Mouse (Mus musculus) midbrain, embryonic 12.5 days (tissue): ENCODE measurements around the gene Col8a2. TPM values are rescaled to one million over a fixed set of nuclear protein-coding genes. Genes with fewer than 3 reads are reported as not detected.

Experiments
- ATAC-seq: fragments of 200-750 bp; cut with Nextera tagmentation; 2 replicates; pipeline ENCODE4 v1.8.0; 2017; ENCODE audit warnings: low read depth, moderate TSS enrichment, moderate library complexity; ENCODE audit not compliant: low FRiP score
- H3K27ac ChIP-seq: fragments of 300-500 bp; sonication (generic); replicated peaks from 2 replicates; pipeline ENCODE4 v1.5.1; 2016; ENCODE audit warnings: mild to moderate bottlenecking
- H3K27me3 ChIP-seq: fragments of 300-500 bp; sonication (generic); 2 replicates; pipeline ENCODE4 v1.6.1; 2016; ENCODE audit warnings: mild to moderate bottlenecking
- H3K36me3 ChIP-seq: fragments of 300-500 bp; sonication (generic); 2 replicates; pipeline ENCODE4 v1.6.1; 2016
- H3K4me1 ChIP-seq: fragments of 300-500 bp; sonication (generic); 2 replicates; pipeline ENCODE4 v1.6.1; 2016
- H3K4me2 ChIP-seq: fragments of 300-500 bp; sonication (generic); replicated peaks from 2 replicates; pipeline ENCODE4 v1.6.1; 2016; ENCODE audit warnings: mild to moderate bottlenecking, moderate library complexity
- H3K4me3 ChIP-seq: fragments of 300-500 bp; sonication (generic); 2 replicates; pipeline ENCODE4 v1.5.1; 2016; ENCODE audit warnings: mild to moderate bottlenecking
- H3K9ac ChIP-seq: fragments of 300-500 bp; sonication (generic); replicated peaks from 2 replicates; pipeline ENCODE4 v1.6.1; 2016; ENCODE audit warnings: mild to moderate bottlenecking, moderate library complexity
- H3K9me3 ChIP-seq: fragments of 300-500 bp; sonication (generic); 2 replicates; pipeline ENCODE4 v1.6.1; 2016; ENCODE audit warnings: mild to moderate bottlenecking
- WGBS: fragments of 180-500 bp; shearing (Covaris S2); methylation state at CpG from one replicate; pipeline ENCODE4 v1.1.7; 2016; 5-methylcytosine and 5-hydroxymethylcytosine counted together
- polyA plus RNA-seq: library from polyadenylated mRNA; unstranded; fragments of >200 nt; fragmentation: Nextera tagmentation; extraction: Ambion mirVana; gene quantifications from 2 replicates; pipeline ENCODE4 v1.2.1, GENCODE M21; 2016

Gene Col8a2
- 21.7 and 41.3 TPM in 2 replicates for polyA plus RNA-seq

- Histone ChIP-seq H3K27me3 (peaks cover 73% of the 10 kb centered on the region), H3K4me2 (peak within 1 kb of the TSS; percentile 52), H3K36me3 (no peaks in the 10 kb centered on the region), H3K9ac (no peak within 1 kb of the TSS; the same call in 1 of the 2 replicates), H3K9me3 (no peaks in the 10 kb centered on the region), H3K4me3 (peak within 1 kb of the TSS; percentile 39), H3K27ac (no peak within 1 kb of the TSS; the same call in 1 of the 2 replicates), H3K4me1 (peaks cover 6% of the 10 kb centered on the region; the same call in 1 of the 2 replicates)
- WGBS: 3% methylated on average over 34 of the region's 42 CpGs
- no peak for ATAC-seq
These were observed at the start of gene Col8a2 for GRCm38 (mm10) chr4:126286492-126286891. Col8a2 (plus strand) TSS chr4:126286793.

- Histone ChIP-seq H3K36me3 (peaks cover 95% of the 10 kb centered on the region), H3K27ac (0 out of 2 replicates have a peak overlapping the region, but pooled peaks have one; percentile 10)
- ATAC-seq: no peak
These were observed 48.8 kb upstream of the Col8a2 start for GRCm38 (mm10) chr4:126237721-126238242.

GRCm38 (mm10) chr4:126239862-126240475 is 46.6 kb upstream of the Col8a2 start:
- WGBS: 92% methylated on average over 13 of the region's 13 CpGs
- Histone ChIP-seq H3K36me3 (peaks cover 77% of the 10 kb centered on the region), H3K9ac (no peak overlapping the region), H3K27me3 (no peaks in the 10 kb centered on the region), H3K4me1 (peaks cover 6% of the 10 kb centered on the region; the same call in 1 of the 2 replicates), H3K27ac (no peak overlapping the region), H3K4me2 (no peak overlapping the region), H3K4me3 (no peak overlapping the region), H3K9me3 (no peaks in the 10 kb centered on the region)
- ATAC-seq: no peak

More at GRCm38 (mm10) chr4:126237721-126238242, 48.8 kb upstream of the Col8a2 start:
- Histone ChIP-seq H3K4me1 (peaks cover 6% of the 10 kb centered on the region; the same call in 1 of the 2 replicates), H3K9ac (no peak overlapping the region), H3K9me3 (no peaks in the 10 kb centered on the region), H3K27me3 (no peaks in the 10 kb centered on the region), H3K4me2 (no peak overlapping the region), H3K4me3 (no peak overlapping the region)
- WGBS: 65% methylated on average over 5 of the region's 5 CpGs

- peaks cover 9% of the 10 kb centered on the region; the same call in 1 of the 2 replicates for H3K4me1 ChIP-seq
- H3K4me2 ChIP-seq: no peak overlapping the region
- H3K9me3 ChIP-seq: no peaks in the 10 kb centered on the region
- no peak overlapping the region for H3K4me3 ChIP-seq
- H3K9ac ChIP-seq: no peak overlapping the region
- no peak overlapping the region for H3K27ac ChIP-seq
- 69% methylated on average over 9 of the region's 9 CpGs for WGBS
- peaks cover 66% of the 10 kb centered on the region for H3K36me3 ChIP-seq
- ATAC-seq: no peak
- H3K27me3 ChIP-seq: no peaks in the 10 kb centered on the region
These were observed 44.6 kb upstream of the Col8a2 start for GRCm38 (mm10) chr4:126241956-126242355.

- H3K9ac ChIP-seq: no peak overlapping the region
- ATAC-seq: no peak
- no peak overlapping the region for H3K27ac ChIP-seq
- H3K27me3 ChIP-seq: no peaks in the 10 kb centered on the region
- no peak overlapping the region for H3K4me3 ChIP-seq
- no peaks in the 10 kb centered on the region for H3K9me3 ChIP-seq
- 96% methylated on average over 6 of the region's 6 CpGs for WGBS
- H3K36me3 ChIP-seq: peaks cover 61% of the 10 kb centered on the region
- peaks cover 14% of the 10 kb centered on the region; the same call in 1 of the 2 replicates for H3K4me1 ChIP-seq
- no peak overlapping the region for H3K4me2 ChIP-seq
These were observed 44.1 kb upstream of the Col8a2 start for GRCm38 (mm10) chr4:126242510-126242909.

GRCm38 (mm10) chr4:126246202-126246889 is 40.2 kb upstream of the Col8a2 start:
- Histone ChIP-seq H3K9me3 (no peaks in the 10 kb centered on the region), H3K27ac (no peak overlapping the region), H3K36me3 (peaks cover 23% of the 10 kb centered on the region), H3K4me3 (no peak overlapping the region), H3K9ac (no peak overlapping the region), H3K4me2 (no peak overlapping the region), H3K27me3 (no peaks in the 10 kb centered on the region), H3K4me1 (peaks cover 43% of the 10 kb centered on the region)
- no peak for ATAC-seq
- 82% methylated on average over 13 of the region's 13 CpGs for WGBS

GRCm38 (mm10) chr4:126248261-126248868 is 38.2 kb upstream of the Col8a2 start:
- peak; percentile 62; the same call in 1 of the 2 replicates for ATAC-seq
- no peaks in the 10 kb centered on the region for H3K27me3 ChIP-seq
- H3K36me3 ChIP-seq: peaks cover 18% of the 10 kb centered on the region; the same call in 1 of the 2 replicates
- 12% methylated on average over 11 of the region's 11 CpGs for WGBS
- H3K4me1 ChIP-seq: peaks cover 64% of the 10 kb centered on the region
- peak overlapping the region; percentile 17; the same call in 1 of the 2 replicates for H3K9ac ChIP-seq
- H3K4me3 ChIP-seq: peak overlapping the region; percentile 6; the same call in 1 of the 2 replicates
- H3K4me2 ChIP-seq: peak overlapping the region; percentile 18
- H3K9me3 ChIP-seq: no peaks in the 10 kb centered on the region
- H3K27ac ChIP-seq: peak overlapping the region; percentile 76

GRCm38 (mm10) chr4:126250659-126251058 is 35.9 kb upstream of the Col8a2 start:
- Histone ChIP-seq H3K4me2 (no peak overlapping the region), H3K9ac (0 out of 2 replicates have a peak overlapping the region, but pooled peaks have one; percentile 16), H3K4me3 (no peak overlapping the region), H3K27me3 (no peaks in the 10 kb centered on the region), H3K27ac (no peak overlapping the region; the same call in 1 of the 2 replicates), H3K9me3 (no peaks in the 10 kb centered on the region), H3K36me3 (peaks cover 17% of the 10 kb centered on the region; the same call in 1 of the 2 replicates), H3K4me1 (peaks cover 80% of the 10 kb centered on the region)
- no peak for ATAC-seq
- 57% methylated on average over 4 of the region's 4 CpGs for WGBS

- Histone ChIP-seq H3K4me1 (peaks cover 79% of the 10 kb centered on the region), H3K4me2 (peak overlapping the region; percentile 2), H3K27me3 (no peaks in the 10 kb centered on the region), H3K9me3 (no peaks in the 10 kb centered on the region), H3K27ac (0 out of 2 replicates have a peak overlapping the region, but pooled peaks have one; percentile 31), H3K4me3 (0 out of 2 replicates have a peak overlapping the region, but pooled peaks have one; percentile 2), H3K36me3 (0 out of 2 replicates have a peak, but pooled peaks cover 9% of the 10 kb centered on the region), H3K9ac (0 out of 2 replicates have a peak overlapping the region, but pooled peaks have one; percentile 2)
- no peak for ATAC-seq
- WGBS: 73% methylated on average over 11 of the region's 11 CpGs
These were observed 34.8 kb upstream of the Col8a2 start for GRCm38 (mm10) chr4:126251655-126252254.

GRCm38 (mm10) chr4:126252411-126253237 is 34.0 kb upstream of the Col8a2 start:
- no peaks in the 10 kb centered on the region for H3K9me3 ChIP-seq
- ATAC-seq: no peak
- WGBS: 72% methylated on average over 17 of the region's 17 CpGs
- H3K27ac ChIP-seq: no peak overlapping the region
- H3K4me1 ChIP-seq: peaks cover 80% of the 10 kb centered on the region
- H3K27me3 ChIP-seq: no peaks in the 10 kb centered on the region
- 0 out of 2 replicates have a peak, but pooled peaks cover 9% of the 10 kb centered on the region for H3K36me3 ChIP-seq
- H3K4me2 ChIP-seq: peak overlapping the region; percentile 34
- H3K4me3 ChIP-seq: peak overlapping the region; percentile 2; the same call in 1 of the 2 replicates
- H3K9ac ChIP-seq: peak overlapping the region; percentile 25
